Mouse (Mus musculus) embryonic fibroblast, embryonic 13.5 days (primary cell): ENCODE measurements at regions not wholly inside any gene's neighbourhood (a gene's known extent, or its start where the extent isn't known, plus 50 kb on each side); places are given as distances from the start of the nearest gene placed in this dataset.

Experiments used
- CTCF ChIP-seq: IDR thresholded peaks from 2 replicates; pipeline ENCODE4 v1.5.1; 2011; ENCODE audit warnings: mild to moderate bottlenecking, control low read depth, low read length, moderate library complexity, borderline replicate concordance; ENCODE audit not compliant: insufficient read depth
- POLR2A ChIP-seq: IDR thresholded peaks from 2 replicates; pipeline ENCODE4 v1.6.1; 2011; ENCODE audit warnings: low read depth, mild to moderate bottlenecking, control low read depth, low read length, moderate library complexity

GRCm38 (mm10) chr1:91702737-91703136 lies 98.5 kb upstream of the Twist2 start:
- no peak for TF ChIP-seq CTCF
- TF ChIP-seq POLR2A: no peak
